Mouse (Mus musculus) liver, adult 2 months (tissue): ENCODE data around the gene Fbxo36.

Source experiments
- CTCF ChIP-seq: fragments of 200-500 bp; IDR thresholded peaks from 2 replicates; pipeline ENCODE4 v1.5.1; 2011; ENCODE audit warnings: low read depth, low read length, control low read depth
- POLR2A ChIP-seq: fragments of 200-500 bp; IDR thresholded peaks from 2 replicates; pipeline ENCODE4 v1.6.1; 2011; ENCODE audit warnings: low read length, control low read depth; ENCODE audit not compliant: insufficient read depth; ENCODE audit errors: extremely low read depth

- TF ChIP-seq POLR2A (no peak), CTCF (peak; percentile 44; the same call in 1 of the 2 replicates)
These were observed 46.3 kb downstream of the Fbxo36 start for GRCm38 (mm10) chr1:84885921-84886320.
